Mouse (Mus musculus) hindbrain, postnatal 0 days (tissue): ENCODE results near the gene Ccdc85c. TPM values are rescaled to one million over a fixed set of nuclear protein-coding genes. Genes with fewer than 3 reads are reported as not detected.

Experiments
- ATAC-seq: fragments of 200-750 bp; cut with Nextera tagmentation; 2 replicates; pipeline ENCODE4 v1.8.0; 2017; ENCODE audit warnings: mild to moderate bottlenecking, moderate TSS enrichment, moderate library complexity
- DNase-seq: peaks from one replicate; pipeline ENCODE4 v3.0.0-alpha.2; 2015; ENCODE audit warnings: low spot score
- H3K27ac ChIP-seq: fragments of 300-500 bp; sonication (generic); 2 replicates; pipeline ENCODE4 v1.5.1; 2014; ENCODE audit warnings: mild to moderate bottlenecking
- H3K27me3 ChIP-seq: fragments of 300-500 bp; sonication (generic); 2 replicates; pipeline ENCODE4 v1.6.1; 2014; ENCODE audit warnings: low read length, mixed read lengths; ENCODE audit not compliant: insufficient read depth
- H3K36me3 ChIP-seq: fragments of 300-500 bp; sonication (generic); 2 replicates; pipeline ENCODE4 v1.6.1; 2014; ENCODE audit warnings: low read length, mixed read lengths; ENCODE audit not compliant: insufficient read depth
- H3K4me1 ChIP-seq: fragments of 300-500 bp; sonication (generic); 2 replicates; pipeline ENCODE4 v1.6.1; 2014; ENCODE audit warnings: antibody characterized with exemption, low read length, mixed read lengths; ENCODE audit not compliant: insufficient read depth
- H3K4me2 ChIP-seq: fragments of 300-500 bp; sonication (generic); 2 replicates; pipeline ENCODE4 v1.6.1; 2014; ENCODE audit warnings: low read depth, mild to moderate bottlenecking, low read length, moderate library complexity, mixed read lengths
- H3K4me3 ChIP-seq: fragments of 300-500 bp; sonication (generic); 2 replicates; pipeline ENCODE4 v1.5.1; 2014; ENCODE audit warnings: low read length
- H3K9ac ChIP-seq: fragments of 300-500 bp; sonication (generic); replicated peaks from 2 replicates; pipeline ENCODE4 v1.6.1; 2014; ENCODE audit warnings: mild to moderate bottlenecking, low read length, moderate library complexity, mixed read lengths
- H3K9me3 ChIP-seq: fragments of 300-500 bp; sonication (generic); 2 replicates; pipeline ENCODE4 v1.6.1; 2016; ENCODE audit warnings: low read length, mixed read lengths
- CTCF ChIP-seq: IDR thresholded peaks from 2 replicates; pipeline ENCODE4 v1.5.1; 2016; ENCODE audit warnings: antibody characterized with exemption, control low read depth, low read depth
- WGBS: fragments of 180-500 bp; shearing (Covaris S2); extraction: QIAGEN DNeasy Blood & Tissue Kit; methylation state at CpG from one replicate; pipeline ENCODE4 v1.1.7; 2014; 5-methylcytosine and 5-hydroxymethylcytosine counted together
- polyA plus RNA-seq: library from polyadenylated mRNA; unstranded; fragments of >200 nt; fragmentation: Nextera tagmentation; extraction: Ambion mirVana; gene quantifications from 2 replicates; pipeline ENCODE4 v1.2.1, GENCODE M21; 2015
- total RNA-seq: library from RNA; depleted of rRNA; stranded (reverse); fragments of >200 nt; gene quantifications from 2 replicates; pipeline ENCODE4 v1.2.3, GENCODE M21; 2014

The Ccdc85c gene
- total and polyA plus RNA-seq, 2 experiments from 2014 or later: 17.0 to 94.7 TPM

DNA sequence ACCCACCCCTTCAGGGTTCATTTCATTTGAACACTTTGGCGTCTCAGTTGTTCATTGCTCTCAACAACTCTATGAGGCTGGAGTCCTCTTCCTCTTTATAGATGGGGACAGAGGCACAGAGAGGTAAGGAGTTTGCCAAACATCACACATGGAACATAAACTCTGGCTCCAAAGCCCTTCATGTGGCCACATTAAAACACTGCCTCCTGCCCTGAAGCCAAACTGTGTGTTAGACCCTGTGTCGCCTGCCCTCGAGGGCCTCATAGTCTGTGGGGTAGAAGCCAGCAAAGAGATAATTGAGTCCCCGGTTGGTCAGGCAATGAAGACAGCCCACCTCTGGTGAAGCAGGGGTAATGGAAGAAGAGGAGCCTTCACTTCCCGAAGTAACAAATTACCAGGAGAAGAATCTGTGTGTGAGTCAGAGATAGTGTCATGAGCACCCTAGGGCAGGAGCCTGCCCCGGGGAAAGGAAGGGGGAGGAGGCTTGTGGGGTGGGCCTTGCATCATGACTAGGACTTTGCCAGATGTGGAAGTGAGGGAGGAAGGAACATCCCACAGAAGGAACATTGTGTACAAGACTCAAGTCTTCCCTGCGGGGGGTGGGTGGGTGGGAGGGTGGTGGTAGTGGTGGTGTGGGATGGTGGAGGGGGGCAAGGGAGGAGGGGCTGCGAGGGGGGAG is 34.0 kb upstream of the Ccdc85c start:
- DNase-seq (no peak), ATAC-seq (no peak)
- no peak for TF ChIP-seq CTCF
- Histone ChIP-seq H3K4me3 (no peak overlapping the region), H3K4me2 (no peak overlapping the region), H3K36me3 (no peaks in the 10 kb centered on the region), H3K9ac (no peak overlapping the region), H3K9me3 (no peaks in the 10 kb centered on the region), H3K4me1 (0 out of 2 replicates have a peak, but pooled peaks cover 3% of the 10 kb centered on the region), H3K27me3 (no peaks in the 10 kb centered on the region), H3K27ac (no peak overlapping the region)
- 61% methylated on average over 8 of the region's 8 CpGs for WGBS

DNA sequence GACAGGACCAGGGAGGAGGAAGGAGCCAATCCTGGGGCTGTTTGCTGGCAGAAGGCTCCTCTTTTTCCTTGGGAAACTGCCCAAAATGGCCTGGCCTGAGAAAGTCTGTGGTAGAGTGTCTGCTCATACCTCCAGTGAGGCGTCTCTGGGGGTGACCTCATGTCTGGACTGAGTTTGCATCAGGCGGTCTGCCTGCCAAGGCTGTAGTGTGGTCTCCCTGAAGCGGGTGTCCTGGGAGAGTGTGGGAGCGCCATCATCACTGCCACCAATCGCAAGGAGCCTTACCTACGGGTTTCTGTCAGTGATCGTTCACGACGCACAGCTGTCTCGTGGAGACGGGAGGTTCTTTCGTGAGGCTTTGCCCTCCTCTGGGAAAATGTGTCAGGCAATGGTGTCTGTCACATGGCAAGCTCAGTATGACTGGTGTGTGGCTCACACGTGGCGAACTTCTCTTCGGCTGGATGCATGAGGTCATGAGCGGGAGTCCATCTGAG is 33.2 kb upstream of the Ccdc85c start:
- no peak overlapping the region for H3K27ac ChIP-seq
- no peak for TF ChIP-seq CTCF
- H3K4me2 ChIP-seq: no peak overlapping the region
- H3K4me1 ChIP-seq: 0 out of 2 replicates have a peak, but pooled peaks cover 3% of the 10 kb centered on the region
- no peaks in the 10 kb centered on the region for H3K36me3 ChIP-seq
- no peak overlapping the region for H3K4me3 ChIP-seq
- H3K27me3 ChIP-seq: no peaks in the 10 kb centered on the region
- WGBS: 75% methylated on average over 16 of the region's 16 CpGs
- H3K9ac ChIP-seq: no peak overlapping the region
- no peaks in the 10 kb centered on the region for H3K9me3 ChIP-seq
- ATAC-seq: no peak
- DNase-seq: no peak

DNA sequence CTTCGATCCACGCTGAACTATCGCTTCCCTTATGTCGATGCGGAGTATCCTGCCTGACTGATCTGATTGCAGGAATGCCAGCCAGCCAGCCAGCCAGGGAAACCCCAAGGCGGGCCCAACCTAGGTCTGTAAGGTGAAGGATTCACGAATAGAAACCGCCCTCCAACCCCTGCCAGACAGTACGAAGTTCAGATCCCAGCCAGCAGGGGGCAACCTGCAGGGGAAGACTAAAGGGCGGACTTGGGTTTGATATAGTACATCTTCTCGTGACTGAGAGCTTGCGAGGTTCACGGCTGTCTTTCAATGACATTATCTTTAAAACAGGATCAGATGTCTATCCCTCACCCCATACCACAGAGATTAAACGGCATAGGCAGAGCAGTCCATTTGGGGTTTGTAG is 32.3 kb upstream of the Ccdc85c start:
- Histone ChIP-seq H3K27me3 (no peaks in the 10 kb centered on the region), H3K4me3 (no peak overlapping the region), H3K4me1 (0 out of 2 replicates have a peak, but pooled peaks cover 3% of the 10 kb centered on the region), H3K36me3 (no peaks in the 10 kb centered on the region), H3K9ac (no peak overlapping the region), H3K27ac (no peak overlapping the region), H3K9me3 (no peaks in the 10 kb centered on the region), H3K4me2 (no peak overlapping the region)
- TF ChIP-seq CTCF: peak; percentile 72
- DNase-seq: peak; percentile 52
- WGBS: 31% methylated on average over 14 of the region's 14 CpGs
- ATAC-seq: no peak

DNA sequence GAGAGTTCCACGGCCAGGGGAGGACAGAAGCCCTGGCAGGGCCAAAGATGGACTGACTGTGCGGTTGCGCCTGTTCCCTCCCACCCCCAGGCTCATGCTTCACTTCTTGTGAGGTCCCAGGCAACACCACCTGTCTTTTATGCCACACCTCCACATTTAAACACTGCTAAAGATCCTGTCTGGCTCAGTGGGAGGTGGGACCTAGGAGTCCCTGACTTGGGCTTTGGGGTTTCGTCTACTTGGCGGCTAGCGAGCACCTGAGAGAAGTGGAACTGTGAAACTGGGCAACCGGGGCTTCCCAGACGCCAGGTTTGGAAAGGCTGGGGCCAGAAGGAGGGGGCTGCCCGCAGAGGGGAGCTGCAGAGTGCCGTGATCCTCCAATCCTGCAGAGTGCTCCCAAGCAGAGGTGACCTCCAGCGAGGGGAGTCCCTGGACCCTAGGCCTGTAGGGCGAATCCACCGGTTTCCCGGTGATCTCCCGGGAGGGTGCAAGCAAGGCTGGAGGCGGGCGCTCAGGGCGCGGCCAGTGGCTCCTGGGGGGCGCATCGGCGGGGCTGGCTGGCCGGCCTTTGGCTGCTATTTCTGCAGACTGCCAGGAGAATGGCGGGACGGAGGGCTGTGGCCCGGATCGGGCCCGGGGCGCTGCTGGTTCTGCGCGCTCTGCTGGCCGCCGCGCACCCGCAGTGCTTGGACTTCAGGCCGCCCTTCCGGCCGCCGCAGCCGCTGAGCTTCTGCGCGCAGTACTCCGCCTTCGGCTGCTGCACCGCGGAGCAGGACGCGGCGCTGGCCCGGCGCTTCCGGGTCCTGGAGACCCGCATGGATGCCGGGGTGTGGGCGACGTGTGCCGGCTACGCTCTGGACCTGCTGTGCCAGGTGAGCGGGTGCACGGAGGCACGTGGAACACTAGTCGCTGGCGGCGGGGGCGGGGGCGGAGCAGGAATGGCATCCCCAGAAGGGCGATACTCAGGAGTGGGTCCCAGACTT is 30.9 kb upstream of the Ccdc85c start, which contains the start of gene Hhipl1:
TSS of gene Hhipl1 (plus strand) at position 459 of the 983 bp plus-strand sequence.
- ATAC-seq: peak; percentile 69
- 4% methylated on average over 63 of the region's 67 CpGs for WGBS
- H3K27ac ChIP-seq: 0 out of 2 replicates have a peak within 1 kb of the TSS, but pooled peaks have one; percentile 12

DNA sequence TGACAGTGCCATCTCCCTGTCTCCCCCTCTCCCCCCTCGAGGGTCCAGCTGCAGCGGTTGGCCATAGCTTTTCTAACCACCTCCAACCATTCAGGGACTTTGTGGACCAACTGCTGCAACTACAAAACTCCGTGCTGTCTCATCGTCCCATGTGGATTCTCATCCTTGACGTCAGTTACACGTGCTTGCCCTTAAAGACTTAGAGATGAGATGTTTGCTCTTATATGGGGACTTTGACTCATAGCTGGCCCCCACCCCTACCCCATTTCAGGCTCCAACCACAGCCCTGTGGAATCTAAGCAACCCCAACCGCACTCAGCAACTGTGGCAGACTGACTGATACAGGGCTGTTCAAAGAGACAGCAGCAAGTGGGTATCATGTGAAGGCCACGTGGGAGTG is 29.9 kb upstream of the Ccdc85c start:
- Histone ChIP-seq H3K36me3 (no peaks in the 10 kb centered on the region), H3K9ac (no peak overlapping the region), H3K4me1 (0 out of 2 replicates have a peak, but pooled peaks cover 3% of the 10 kb centered on the region), H3K27ac (no peak overlapping the region), H3K9me3 (no peaks in the 10 kb centered on the region), H3K4me3 (no peak overlapping the region), H3K4me2 (no peak overlapping the region), H3K27me3 (no peaks in the 10 kb centered on the region)
- TF ChIP-seq CTCF: no peak
- ATAC-seq: no peak
- WGBS: 76% methylated on average over 8 of the region's 8 CpGs
- DNase-seq: no peak

More for the DNA sequence above, 30.9 kb upstream of the Ccdc85c start, which contains the start of gene Hhipl1:
- H3K4me3 ChIP-seq: peak within 1 kb of the TSS; percentile 58
- H3K36me3 ChIP-seq: no peaks in the 10 kb centered on the region
- no peak for TF ChIP-seq CTCF
- no peaks in the 10 kb centered on the region for H3K27me3 ChIP-seq
- H3K9ac ChIP-seq: peak within 1 kb of the TSS; percentile 72
- 0 out of 2 replicates have a peak, but pooled peaks cover 3% of the 10 kb centered on the region for H3K4me1 ChIP-seq
- H3K4me2 ChIP-seq: peak within 1 kb of the TSS; percentile 90
- no peaks in the 10 kb centered on the region for H3K9me3 ChIP-seq
- DNase-seq: peak; percentile 48

DNA sequence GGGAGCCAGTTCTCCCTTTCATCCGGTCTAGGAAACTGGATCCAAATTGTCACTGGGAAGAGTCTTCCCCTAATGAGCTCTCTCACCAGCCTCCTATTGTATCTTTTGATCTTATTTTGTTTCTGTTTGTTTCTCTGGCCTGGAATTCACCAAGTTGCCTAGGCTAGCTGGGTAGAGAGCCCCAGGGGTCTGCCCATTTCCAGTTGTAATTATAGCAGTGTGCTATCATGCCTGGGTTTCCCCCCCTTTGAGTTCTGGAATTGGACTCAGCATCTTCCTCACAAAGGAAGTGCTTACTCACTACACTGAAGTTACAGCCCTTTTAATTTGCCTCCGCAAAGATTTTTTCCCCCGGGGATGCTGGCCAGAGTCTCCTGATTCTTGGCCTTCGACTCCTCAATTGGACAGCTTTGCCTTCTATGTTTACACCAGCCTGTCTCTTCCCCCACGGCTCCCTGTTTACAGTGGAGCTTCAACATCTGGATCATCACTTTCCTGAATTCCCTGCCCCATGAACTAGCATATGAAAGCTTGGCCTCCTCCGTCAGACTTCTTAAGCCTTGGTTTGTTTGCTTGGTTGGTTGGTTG is 28.6 kb upstream of the Ccdc85c start:
- Histone ChIP-seq H3K9ac (no peak overlapping the region), H3K36me3 (no peaks in the 10 kb centered on the region), H3K4me1 (0 out of 2 replicates have a peak, but pooled peaks cover 3% of the 10 kb centered on the region), H3K4me3 (no peak overlapping the region), H3K4me2 (no peak overlapping the region), H3K27ac (no peak overlapping the region), H3K27me3 (no peaks in the 10 kb centered on the region), H3K9me3 (no peaks in the 10 kb centered on the region)
- no peak for TF ChIP-seq CTCF
- DNase-seq (no peak), ATAC-seq (no peak)
- 42% methylated on average over 6 of the region's 6 CpGs for WGBS
